Mouse (Mus musculus): ENCODE data around the gene Igsf3.

DNA sequence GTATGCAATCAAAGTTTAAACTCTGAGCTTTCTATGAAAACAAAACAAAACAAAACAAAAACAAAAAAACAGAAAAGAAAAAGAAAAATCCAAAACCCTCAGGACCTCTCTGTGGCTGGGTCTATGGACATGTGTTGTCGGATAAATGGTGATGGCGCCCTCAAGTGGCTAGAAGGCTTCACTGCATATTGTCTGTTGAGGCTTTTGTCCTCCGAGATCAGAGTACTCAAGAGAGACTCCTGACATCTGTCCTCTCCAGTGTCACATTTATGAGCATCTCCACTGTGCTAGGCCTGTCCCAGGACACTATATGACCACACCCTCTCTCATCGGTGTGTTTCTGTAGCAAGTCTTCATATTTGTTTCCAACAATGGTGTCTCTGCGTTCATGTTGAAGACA lies 85.4 kb downstream of the Igsf3 start:
- TF ChIP-seq EP300 (IDR thresholded peaks at IDR 0.05; ENCODE audit: low read depth), result no peak
- peak; percentile 86 for TF ChIP-seq CTCF (IDR thresholded peaks at IDR 0.05; ENCODE audit: low read depth)

Data from liver, embryonic 14.5 days (tissue).